17 mouse cellular contexts compared by ENCODE assay signal in genomic region chr5:131218221-131218620, GRCm38 (mm10).
"Had no signal": no experiment of that assay in that cellular context is flagged by ENCODE, and none has a peak within 500 bp of the region (broad histone marks: within the 10 kb centered on the region; RNA-seq: fewer than 3 reads in every experiment).

No protein-coding gene starts in this region.

- H3K9ac ChIP-seq: lung, embryonic 15.5 days; midbrain, embryonic 13.5 days; midbrain, embryonic 15.5 days; neural tube, embryonic 12.5 days; stomach, embryonic 15.5 days had no signal

- DNase-seq: lung, adult 2 months; lung, postnatal 14 days; lung, postnatal 36 days; right cerebral cortex, postnatal 14 days; thymus, adult 2 months; thymus, postnatal 25 days; thymus, postnatal 4 days had no signal

- H3K4me2 ChIP-seq: lung, embryonic 15.5 days; midbrain, embryonic 11.5 days; midbrain, embryonic 13.5 days; midbrain, embryonic 15.5 days; neural tube, embryonic 12.5 days; stomach, embryonic 15.5 days had no signal

- H3K4me3 ChIP-seq: lung, embryonic 15.5 days; megakaryocyte, embryonic 14.5 days; midbrain, embryonic 13.5 days; midbrain, embryonic 15.5 days; neural tube, embryonic 12.5 days; stomach, embryonic 15.5 days had no signal

- H3K9me3 ChIP-seq: lung, embryonic 15.5 days; midbrain, embryonic 13.5 days; midbrain, embryonic 15.5 days; neural tube, embryonic 12.5 days; stomach, embryonic 15.5 days had no signal

- H3K36me3 ChIP-seq: lung, embryonic 15.5 days; midbrain, embryonic 13.5 days; midbrain, embryonic 15.5 days; neural tube, embryonic 12.5 days; stomach, embryonic 15.5 days had no signal

- H3K27ac ChIP-seq: lung, embryonic 15.5 days; macrophage; midbrain, embryonic 13.5 days; midbrain, embryonic 15.5 days; neural tube, embryonic 12.5 days; stomach, embryonic 15.5 days; stomach, postnatal 0 days had no signal

- H3K27me3 ChIP-seq: lung, embryonic 15.5 days; megakaryocyte, embryonic 14.5 days; midbrain, embryonic 13.5 days; midbrain, embryonic 15.5 days; neural tube, embryonic 12.5 days; stomach, embryonic 15.5 days had no signal

- H3K4me1 ChIP-seq: lung, embryonic 15.5 days; megakaryocyte, embryonic 14.5 days; midbrain, embryonic 13.5 days; midbrain, embryonic 15.5 days; neural tube, embryonic 12.5 days; stomach, embryonic 15.5 days had no signal

- ATAC-seq: lung, postnatal 0 days; midbrain, embryonic 13.5 days; midbrain, embryonic 15.5 days had no signal
